Mouse (Mus musculus) spleen, adult 2 months (tissue): Measurements from ENCODE around the gene Klk1. TPM values are rescaled to one million over a fixed set of nuclear protein-coding genes. Genes with fewer than 3 reads are reported as not detected.
"Not testable (repeated sequence)": the region's sequence is repeated elsewhere in the genome, so short reads cannot be mapped to it uniquely, and the experiment has no call there.

Source experiments
- DNase-seq, 2 experiments: peaks; one replicate each; pipeline versions ENCODE4 v3.0.0 to v3.0.0-alpha.2; 2012 to 2021; ENCODE audit warnings: low spot score in 2 of 2, low read depth in 1 of 2
- H3K27ac ChIP-seq: fragments of 200-500 bp; 2 replicates; pipeline ENCODE4 v1.5.1; 2012; ENCODE audit warnings: low read length, inconsistent platforms; ENCODE audit not compliant: insufficient read depth
- H3K27me3 ChIP-seq: fragments of 200-500 bp; 2 replicates; pipeline ENCODE4 v1.6.1; 2012; ENCODE audit warnings: mild to moderate bottlenecking, moderate library complexity, low read length, inconsistent platforms; ENCODE audit not compliant: control insufficient read depth, insufficient read depth
- H3K36me3 ChIP-seq: fragments of 200-500 bp; 2 replicates; pipeline ENCODE4 v1.6.1; 2012; ENCODE audit warnings: mild to moderate bottlenecking, low read length, inconsistent platforms; ENCODE audit not compliant: control insufficient read depth, insufficient read depth
- H3K4me1 ChIP-seq: fragments of 200-500 bp; 2 replicates; pipeline ENCODE4 v1.6.1; 2011; ENCODE audit warnings: inconsistent platforms; ENCODE audit not compliant: control insufficient read depth, insufficient read depth, insufficient read length
- H3K4me3 ChIP-seq: fragments of 200-500 bp; 2 replicates; pipeline ENCODE4 v1.5.1; 2011; ENCODE audit warnings: mild to moderate bottlenecking, inconsistent platforms; ENCODE audit not compliant: insufficient read depth, insufficient read length; ENCODE audit errors: extremely low read depth
- CTCF ChIP-seq: fragments of 200-500 bp; IDR thresholded peaks from 2 replicates; pipeline ENCODE4 v1.5.1; 2011; ENCODE audit warnings: mild to moderate bottlenecking, inconsistent platforms; ENCODE audit not compliant: insufficient read depth, insufficient read length, insufficient replicate concordance; ENCODE audit errors: extremely low read depth
- POLR2A ChIP-seq: fragments of 200-500 bp; IDR thresholded peaks from 2 replicates; pipeline ENCODE4 v1.6.1; 2011; ENCODE audit warnings: low read depth, low read length, inconsistent platforms
- WGBS: fragments of 180-500 bp; shearing (Covaris S2); methylation state at CpG from one replicate; pipeline ENCODE4 v1.1.7; 2018; 5-methylcytosine and 5-hydroxymethylcytosine counted together
- polyA plus RNA-seq: library from polyadenylated mRNA; depleted of rRNA; stranded (reverse); fragments of >200 nt; gene quantifications from 2 replicates; pipeline ENCODE4 v1.2.3, GENCODE M21; 2012

Gene Klk1
- polyA plus RNA-seq, 1 experiment = 917 TPM

DNA sequence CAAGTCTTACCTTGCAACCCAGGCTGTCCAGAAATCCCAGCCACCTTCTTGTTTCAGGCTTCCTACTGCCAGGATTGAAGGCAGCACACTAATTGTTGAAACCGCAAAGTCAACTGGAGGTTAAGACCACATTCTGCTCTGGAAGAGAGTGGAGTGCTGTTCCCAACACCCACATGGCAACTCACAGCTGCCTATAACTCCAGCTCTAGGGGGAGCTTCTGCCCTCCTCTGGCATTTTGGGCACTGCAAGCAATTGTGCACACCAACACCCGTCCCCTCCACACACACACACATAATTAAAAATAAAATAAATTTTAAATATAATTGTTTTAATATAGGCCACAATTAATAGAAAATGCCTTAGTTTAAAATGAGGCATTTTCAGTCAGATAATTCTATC is 16.0 kb downstream of the Klk1 start:
- Histone ChIP-seq H3K4me3 (no peak overlapping the region), H3K27ac (no peak overlapping the region), H3K36me3 (no peaks in the 10 kb centered on the region), H3K4me1 (peaks cover 8% of the 10 kb centered on the region; the same call in 1 of the 2 replicates), H3K27me3 (no peaks in the 10 kb centered on the region)
- 79% methylated on average over 2 of the region's 2 CpGs for WGBS
- DNase-seq = no peak
- TF ChIP-seq POLR2A (no peak), CTCF (no peak)

DNA sequence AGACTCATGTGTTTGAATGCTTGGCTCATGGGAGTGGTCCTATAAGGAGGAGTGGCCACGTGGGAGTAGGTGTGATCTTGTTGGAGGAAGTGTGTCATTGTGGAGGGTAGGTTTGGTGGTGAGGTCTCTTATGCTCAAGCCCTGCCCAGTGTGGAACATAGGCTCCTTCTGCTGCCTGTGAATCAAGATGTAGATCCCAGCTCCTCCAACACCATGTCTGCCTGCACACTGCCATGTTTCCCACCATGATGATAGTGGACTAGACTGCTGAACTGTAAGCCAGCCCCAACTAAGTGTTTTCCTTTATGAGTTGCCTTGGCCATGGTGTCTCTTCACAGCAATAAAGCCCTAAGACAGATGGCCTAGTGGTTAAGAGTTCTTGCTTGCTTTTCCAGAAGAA is 18.9 kb downstream of the Klk1 start:
- Histone ChIP-seq H3K4me1 (peaks cover 8% of the 10 kb centered on the region; the same call in 1 of the 2 replicates), H3K27me3 (no peaks in the 10 kb centered on the region), H3K36me3 (no peaks in the 10 kb centered on the region), H3K4me3 (no peak overlapping the region), H3K27ac (no peak overlapping the region)
- 62% methylated on average over 1 of the region's 1 CpGs for WGBS
- TF ChIP-seq POLR2A (no peak), CTCF (no peak)
- no peak for DNase-seq

DNA sequence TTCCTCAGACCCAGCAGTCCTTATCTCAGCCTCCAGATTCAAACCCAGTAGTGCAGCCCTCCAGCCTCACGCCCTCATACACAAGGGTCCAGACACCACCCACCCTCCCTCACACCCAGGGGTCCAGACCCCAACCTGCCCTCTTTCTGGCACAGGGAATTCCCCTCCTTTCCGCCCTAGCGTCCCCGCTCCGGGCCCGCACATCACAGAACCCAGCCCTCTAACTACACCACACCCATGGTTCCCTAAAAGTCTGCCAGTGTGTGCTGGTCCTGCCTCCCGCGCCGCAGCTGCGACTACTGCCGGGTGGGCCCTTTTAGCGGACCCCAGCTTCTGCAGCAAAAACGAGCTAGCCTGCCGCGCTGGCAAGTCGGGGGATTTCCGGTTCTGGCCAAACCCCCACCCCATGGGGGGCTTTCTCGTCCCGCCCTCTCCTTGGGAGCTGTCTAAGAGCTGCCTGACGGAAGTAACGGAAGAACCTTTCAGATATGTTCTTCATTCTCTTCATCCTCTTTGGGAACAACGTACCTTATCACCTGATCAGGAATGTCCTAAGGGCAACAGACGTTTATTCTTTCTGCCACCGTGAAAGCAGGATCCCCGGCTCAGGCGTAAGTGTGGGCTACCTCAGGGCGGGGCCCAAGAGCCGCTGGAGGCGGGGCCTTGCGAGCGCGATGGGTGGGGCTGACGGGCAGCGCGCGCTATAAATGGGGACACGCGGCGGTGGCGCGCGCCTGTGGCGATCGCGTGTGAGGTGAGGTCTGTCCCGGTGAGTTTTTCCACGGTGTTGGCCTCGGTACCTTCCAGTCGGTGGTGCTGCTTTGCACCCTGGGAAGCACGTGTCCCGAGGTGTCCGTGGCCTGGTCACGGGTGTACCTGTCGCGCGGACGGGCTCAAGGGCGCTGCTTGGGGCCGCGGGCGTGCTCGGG is 21.2 kb downstream of the Klk1 start, which contains the start of the genes 1700028J19Rik and 2410002F23Rik:
Gene 1700028J19Rik, minus strand, starts transcription at position 641 of the 929 bp plus-strand sequence.
Gene 2410002F23Rik, plus strand, starts transcription at position 668 of the 929 bp plus-strand sequence.
- Histone ChIP-seq H3K27ac (peak within 1 kb of the TSS; percentile 89), H3K4me1 (peaks cover 8% of the 10 kb centered on the region; the same call in 1 of the 2 replicates), H3K36me3 (peaks cover 13% of the 10 kb centered on the region), H3K4me3 (peak within 1 kb of the TSS; percentile 99), H3K27me3 (no peaks in the 10 kb centered on the region)
- peak; percentile 82 to 86 for DNase-seq
- under 1% methylated on average over 62 of the region's 62 CpGs for WGBS
- TF ChIP-seq CTCF (no peak), POLR2A (peak; percentile 97)

DNA sequence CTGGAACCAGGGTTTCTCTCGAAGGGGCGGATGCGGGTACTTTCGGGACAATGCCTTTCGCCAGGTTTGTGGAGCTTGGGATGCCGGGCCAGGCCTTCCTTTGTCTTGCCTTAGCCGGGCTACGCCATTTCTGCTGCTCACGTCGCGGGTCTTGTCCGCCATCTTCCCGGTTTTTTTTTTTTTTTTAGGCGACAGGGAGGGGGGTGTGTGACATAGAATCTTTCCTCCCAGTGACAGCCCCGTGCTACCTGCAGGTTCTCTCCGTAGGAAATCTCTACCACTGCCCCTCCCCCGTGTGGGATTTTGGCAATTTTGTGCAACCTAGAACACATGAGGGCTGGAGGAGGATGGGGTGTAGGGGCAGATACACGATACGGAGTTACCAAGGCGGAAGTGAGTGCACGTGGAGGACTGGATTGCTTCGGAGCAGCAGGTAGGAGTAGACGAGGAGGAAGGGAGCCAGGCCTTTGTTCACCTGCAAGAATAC is 21.9 kb downstream of the Klk1 start:
- Histone ChIP-seq H3K27me3 (no peaks in the 10 kb centered on the region), H3K27ac (peak overlapping the region; percentile 89), H3K4me3 (peak overlapping the region; percentile 99), H3K4me1 (peaks cover 8% of the 10 kb centered on the region; the same call in 1 of the 2 replicates), H3K36me3 (peaks cover 13% of the 10 kb centered on the region)
- peak; percentile 37 to 47 for DNase-seq
- 0% methylated on average over 23 of the region's 23 CpGs for WGBS
- no peak for TF ChIP-seq CTCF
- TF ChIP-seq POLR2A = no peak

DNA sequence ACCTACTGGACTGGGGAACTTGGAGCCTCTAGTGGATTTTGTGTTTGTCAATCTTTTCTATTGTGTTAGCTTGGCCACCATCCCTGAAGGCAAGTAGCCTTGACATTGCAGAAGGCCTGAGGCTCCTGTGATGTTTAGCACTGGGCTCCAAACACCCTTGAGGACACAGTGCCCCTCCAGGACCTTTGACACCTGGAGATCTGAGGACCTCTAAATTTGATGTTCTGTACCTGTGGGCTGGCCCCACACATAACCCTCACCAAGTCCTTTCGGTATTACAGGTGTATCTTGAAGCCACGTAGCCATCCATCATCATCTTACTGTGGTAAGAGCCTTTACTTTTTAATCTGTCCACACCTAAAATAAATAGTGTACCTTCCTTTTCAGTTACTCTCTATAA is 22.8 kb downstream of the Klk1 start:
- no peak overlapping the region for H3K27ac ChIP-seq
- no peak overlapping the region for H3K4me3 ChIP-seq
- WGBS = 81% methylated on average over 2 of the region's 2 CpGs
- H3K36me3 ChIP-seq = peaks cover 22% of the 10 kb centered on the region
- no peak for DNase-seq
- H3K4me1 ChIP-seq = peaks cover 8% of the 10 kb centered on the region; the same call in 1 of the 2 replicates
- no peak for TF ChIP-seq CTCF
- TF ChIP-seq POLR2A = no peak
- H3K27me3 ChIP-seq = no peaks in the 10 kb centered on the region

DNA sequence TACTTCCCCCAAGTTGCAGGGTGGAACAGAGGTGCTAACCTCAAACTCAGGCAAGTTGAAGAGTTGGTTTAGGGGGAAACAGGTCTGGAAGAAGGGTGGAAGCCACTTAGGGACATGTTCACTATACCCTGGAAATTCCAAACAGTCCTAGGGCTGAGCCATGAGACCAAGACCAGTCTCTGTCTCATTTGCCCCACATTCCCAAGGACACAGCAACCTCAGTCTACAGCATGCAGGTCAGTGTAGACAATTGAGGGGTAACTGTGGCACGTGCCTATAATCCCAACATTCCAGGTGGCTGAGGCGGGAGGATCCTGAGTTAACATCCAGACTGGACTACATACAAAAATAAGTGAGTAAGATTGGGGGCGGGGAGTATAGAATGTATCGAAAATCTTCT is 24.1 kb downstream of the Klk1 start:
- H3K4me3 ChIP-seq = no peak overlapping the region
- H3K4me1 ChIP-seq = peaks cover 8% of the 10 kb centered on the region; the same call in 1 of the 2 replicates
- 96% methylated on average over 4 of the region's 4 CpGs for WGBS
- no peak for DNase-seq
- peaks cover 22% of the 10 kb centered on the region for H3K36me3 ChIP-seq
- H3K27me3 ChIP-seq = no peaks in the 10 kb centered on the region
- no peak overlapping the region for H3K27ac ChIP-seq
- TF ChIP-seq CTCF (no peak), POLR2A (no peak)

DNA sequence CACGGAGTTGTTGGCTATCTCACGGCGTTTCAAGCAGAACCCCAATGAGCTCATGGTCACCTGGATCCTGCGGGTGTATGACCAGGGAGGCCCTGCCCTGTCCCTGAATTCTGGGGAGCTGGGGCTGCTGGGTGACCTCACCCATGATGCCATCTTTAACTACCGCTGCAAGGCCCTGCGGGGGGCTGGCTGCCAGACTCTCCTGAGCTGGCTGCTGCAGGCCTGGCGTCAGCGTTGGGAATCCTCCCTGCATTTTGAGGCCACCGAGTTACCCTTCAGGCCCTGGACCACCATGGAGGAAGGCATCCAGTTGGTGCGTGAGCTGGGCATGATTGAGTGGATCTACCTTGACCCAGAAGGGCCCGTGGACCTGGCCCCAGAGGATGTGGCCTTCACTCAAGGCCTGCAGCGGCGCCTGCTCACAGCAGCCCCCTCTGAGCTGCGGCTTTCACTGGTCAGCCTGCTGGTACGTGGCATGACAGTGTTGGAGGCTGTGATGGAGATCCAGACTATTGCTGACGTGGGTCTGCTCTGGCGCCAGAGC is 25.6 kb downstream of the Klk1 start:
- not testable (repeated sequence) for H3K27me3 ChIP-seq, DNase-seq, H3K27ac ChIP-seq, H3K4me1 ChIP-seq, H3K4me3 ChIP-seq
- WGBS = 93% methylated on average over 17 of the region's 17 CpGs
- peaks cover 22% of the 10 kb centered on the region for H3K36me3 ChIP-seq
